Mouse (Mus musculus): Measurements from ENCODE around the gene Ptger4.

DNA sequence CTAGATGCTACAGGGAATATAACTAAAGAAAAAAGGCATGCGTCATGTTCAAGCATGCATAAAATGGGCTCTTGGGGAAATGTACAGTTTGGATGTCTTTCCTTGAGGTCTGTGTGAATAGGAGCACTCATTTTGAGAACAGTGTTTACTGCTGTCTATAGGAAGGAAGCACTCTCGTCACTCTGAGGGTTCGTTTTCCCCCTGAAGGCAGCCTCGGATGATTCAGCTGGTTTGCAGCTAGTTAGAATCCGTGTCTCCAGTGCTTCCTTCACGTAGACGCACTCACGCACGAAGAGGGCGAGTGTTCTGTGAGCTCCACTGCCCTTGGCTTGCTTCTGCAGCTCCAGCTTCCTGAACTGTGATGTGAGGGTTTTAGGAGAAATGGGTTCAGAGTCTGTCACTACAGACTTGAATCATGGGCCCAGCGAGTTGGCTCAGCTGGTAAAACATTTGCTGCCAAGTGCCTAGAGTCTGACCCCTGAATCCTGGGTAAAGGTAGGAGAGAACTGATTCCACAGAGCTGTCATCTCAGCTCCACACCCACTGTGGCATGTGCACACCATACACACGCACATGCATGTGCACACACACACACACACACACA is 70.7 kb downstream of the Ptger4 start:
- TF ChIP-seq CTCF (IDR thresholded peaks at IDR 0.05; ENCODE audit: control insufficient read depth, insufficient read depth, low read length) (no peak), POLR2A (IDR thresholded peaks at IDR 0.05; ENCODE audit: borderline replicate concordance, control insufficient read depth, low read depth, low read length) (no peak)

All from bone marrow, adult 2 months (tissue).